Mouse (Mus musculus): ENCODE results near the gene Krtdap. TPM values are rescaled to one million over a fixed set of nuclear protein-coding genes. Genes with fewer than 3 reads are reported as not detected.

The Krtdap gene
- total RNA-seq, 2 experiments from 2014 or later = 3.4 to 6.0 TPM

Other genes with a start within 250 kb of the Krtdap start
- gene Hspb6, start 235.7 kb upstream of the Krtdap start, total RNA-seq (2021) = 100 to 1,000 TPM; 304 to 323 TPM
- 1 to 10 TPM; 3.8 to 6.2 TPM for gene Proser3, start 235.6 kb upstream of the Krtdap start, total RNA-seq (2021)
- 10 to 100 TPM; 11.0 to 16.3 TPM for gene Lin37, start 228.1 kb upstream of the Krtdap start, total RNA-seq (2021)
- gene U2af1l4, start 224.6 kb upstream of the Krtdap start, total RNA-seq (2021) = 10 to 100 TPM; 56.3 to 57.5 TPM
- gene Gm49396, start 224.6 kb upstream of the Krtdap start, total RNA-seq (2021) = 1 to 10 TPM; 1.5 to 2.3 TPM
- 100 to 1,000 TPM in 1 of 2 experiments, 10 to 100 TPM in 1; 93.7 to 104 TPM for gene Psenen, start 224.3 kb upstream of the Krtdap start, total RNA-seq (2021)
- 1 to 10 TPM; 1.4 to 2.3 TPM for gene Igflr1, start 222.5 kb upstream of the Krtdap start, total RNA-seq (2021)
- gene Kmt2b, start 199.2 kb upstream of the Krtdap start, total RNA-seq (2021) = 10 to 100 TPM; 21.4 to 26.8 TPM
- not detected for gene Zbtb32, start 189.0 kb upstream of the Krtdap start, total RNA-seq (2021)
- under 1 TPM; 0.16 to 0.29 TPM for gene Upk1a, start 175.0 kb upstream of the Krtdap start, total RNA-seq (2021)
- 1,000 to 10,000 TPM; 1,178 to 1,379 TPM for gene Cox6b1, start 161.7 kb upstream of the Krtdap start, total RNA-seq (2021)
- not detected for gene Etv2, start 152.0 kb upstream of the Krtdap start, total RNA-seq (2021)
- 10 to 100 TPM; 42.4 to 44.4 TPM for gene Rbm42, start 137.6 kb upstream of the Krtdap start, total RNA-seq (2021)
- gene Haus5, start 122.9 kb upstream of the Krtdap start, total RNA-seq (2021) = 1 to 10 TPM; 3.7 to 5.7 TPM
- gene Pmis2, start 116.3 kb upstream of the Krtdap start, total RNA-seq (2021) = 1 to 10 TPM; 1.3 to 1.5 TPM
- not detected for gene 2200002J24Rik, start 89.0 kb upstream of the Krtdap start, total RNA-seq (2021)
- gene Atp4a, start 75.7 kb upstream of the Krtdap start, total RNA-seq (2021) = not detected
- 100 to 1,000 TPM; 166 to 178 TPM for gene Tmem147, start 58.4 kb upstream of the Krtdap start, total RNA-seq (2021)
- gene Gapdhs, start 44.2 kb upstream of the Krtdap start, total RNA-seq (2021) = not detected
- 1 to 10 TPM; 3.5 to 5.8 TPM for gene Sbsn, start 36.4 kb upstream of the Krtdap start, total RNA-seq (2021)
- under 1 TPM in 1 of 2 experiments, not detected in 1; 0.33 TPM for gene Dmkn, start 24.1 kb upstream of the Krtdap start, total RNA-seq (2021)
- gene Ffar2, start 35.9 kb downstream of the Krtdap start, total RNA-seq (2021) = 1 to 10 TPM in 1 of 2 experiments, under 1 TPM in 1; 0.56 to 1.2 TPM
- not detected for gene Ffar3, start 68.3 kb downstream of the Krtdap start, total RNA-seq (2021)
- gene Ffar1, start 73.7 kb downstream of the Krtdap start, total RNA-seq (2021) = not detected
- 1 to 10 TPM in 1 of 2 experiments, not detected in 1; 2.3 TPM for gene Cd22, start 92.4 kb downstream of the Krtdap start, total RNA-seq (2021)
- gene Mag, start 127.0 kb downstream of the Krtdap start, total RNA-seq (2021) = 10 to 100 TPM in 1 of 2 experiments, 1 to 10 TPM in 1; 8.4 to 10.4 TPM
- gene Hamp2, start 136.8 kb downstream of the Krtdap start, total RNA-seq (2021) = not detected
- gene Hamp, start 156.1 kb downstream of the Krtdap start, total RNA-seq (2021) = not detected
- gene Usf2, start 168.9 kb downstream of the Krtdap start, total RNA-seq (2021) = 10 to 100 TPM; 76.7 to 78.9 TPM
- under 1 TPM; 0.49 to 0.72 TPM for gene Lsr, start 185.6 kb downstream of the Krtdap start, total RNA-seq (2021)
- under 1 TPM in 1 of 2 experiments, not detected in 1; 0.18 TPM for gene Fam187b, start 185.9 kb downstream of the Krtdap start, total RNA-seq (2021)